Mouse (Mus musculus): ENCODE results near the gene Pacsin1. TPM values are rescaled to one million over a fixed set of nuclear protein-coding genes. Genes with fewer than 3 reads are reported as not detected.

Gene Pacsin1
- 100 to 1,000 TPM; 302 to 321 TPM for total RNA-seq (2021)

GRCm38 (mm10) chr17:27655089-27656010, at the start of gene Pacsin1:
Gene Pacsin1 (plus strand): TSS chr17:27655509.
- DNase-seq (ENCODE audit: extremely low spot score in 1 of 2, low spot score in 1 of 2): peak; percentile 59 to 68

DNA sequence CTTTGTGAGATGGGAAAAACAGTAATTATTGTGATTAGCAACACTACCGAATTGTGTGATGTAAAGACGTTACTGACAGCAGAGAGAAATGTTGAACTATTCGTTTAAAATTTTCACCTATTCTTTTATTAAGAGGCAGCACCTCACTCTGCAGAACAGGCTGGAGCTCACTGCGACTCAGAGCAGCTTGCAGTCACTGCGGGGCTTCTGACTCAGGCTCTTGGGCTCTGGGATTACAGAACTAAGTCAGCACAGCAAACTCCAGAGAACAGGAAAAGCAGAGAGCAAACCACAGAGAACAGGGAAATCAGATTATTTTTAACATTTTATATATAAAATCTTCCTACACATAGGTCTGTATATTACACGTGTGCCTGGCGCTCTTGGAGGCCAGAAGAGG, 45.7 kb upstream of the Pacsin1 start:
- no peak for DNase-seq (ENCODE audit: extremely low spot score in 1 of 2, low spot score in 1 of 2)

DNA sequence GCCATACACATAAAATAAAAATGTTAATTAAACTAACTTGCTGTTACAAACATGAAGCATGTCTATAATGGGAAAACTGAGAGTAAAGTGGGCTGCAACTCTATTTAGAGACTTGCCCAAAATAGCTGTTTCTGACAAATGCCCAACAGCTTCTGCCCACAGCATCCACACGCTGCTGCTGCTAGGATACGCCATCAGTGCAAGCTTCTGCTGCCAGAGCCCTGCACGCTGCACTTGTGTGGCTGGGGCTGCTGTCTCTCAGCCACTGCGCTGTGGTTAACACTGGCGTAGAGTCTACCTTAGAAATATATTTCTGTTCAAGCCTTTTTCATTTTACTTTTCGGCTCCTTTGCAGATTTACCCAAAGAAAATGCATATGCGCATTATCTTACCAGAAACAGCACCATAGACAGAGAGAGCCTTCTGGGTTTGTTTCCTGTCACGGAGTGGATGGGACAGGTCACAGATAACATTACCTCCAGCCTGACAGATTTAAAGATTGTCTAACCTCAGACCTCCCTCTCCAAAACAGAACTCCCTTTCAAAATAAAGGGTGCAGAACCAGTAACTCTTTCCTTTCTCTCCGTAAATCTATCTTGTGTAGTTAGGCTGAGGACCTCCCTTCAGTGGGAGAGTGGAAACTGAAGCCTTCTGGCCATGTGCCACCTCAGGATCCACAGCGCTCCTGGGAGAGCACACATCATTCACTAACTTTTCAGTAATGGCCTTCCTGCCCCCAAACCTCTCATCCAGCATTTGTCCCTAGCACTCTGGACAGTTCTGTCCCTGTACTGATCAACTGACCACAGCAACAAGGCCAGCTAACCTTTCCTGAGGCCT, 44.4 kb upstream of the Pacsin1 start:
- DNase-seq (ENCODE audit: extremely low spot score in 1 of 2, low spot score in 1 of 2): peak in 1 of 2 experiments; percentile 51

GRCm38 (mm10) chr17:27611519-27611884, 43.8 kb upstream of the Pacsin1 start:
- no peak for DNase-seq (ENCODE audit: extremely low spot score in 1 of 2, low spot score in 1 of 2)

DNA sequence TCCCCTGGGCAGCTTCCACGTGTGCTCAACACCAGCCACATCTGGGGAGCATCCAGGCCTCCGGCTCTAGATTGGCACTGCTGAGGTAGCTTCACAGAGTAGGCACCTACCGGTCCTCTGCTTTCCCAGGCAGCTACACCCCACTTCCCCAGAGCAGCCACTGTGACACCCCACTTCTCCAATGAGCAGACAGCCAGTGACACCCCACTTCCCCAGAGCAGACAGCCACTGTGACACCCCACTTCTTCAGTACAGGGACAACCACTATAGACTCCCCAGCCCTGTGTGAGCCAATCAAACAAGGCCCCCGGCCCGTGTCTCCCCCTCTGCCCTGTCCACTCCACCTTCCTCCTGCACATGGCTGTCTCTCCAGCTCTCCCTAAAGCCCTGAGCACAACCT, 43.3 kb upstream of the Pacsin1 start:
- no peak for DNase-seq (ENCODE audit: extremely low spot score in 1 of 2, low spot score in 1 of 2)

DNA sequence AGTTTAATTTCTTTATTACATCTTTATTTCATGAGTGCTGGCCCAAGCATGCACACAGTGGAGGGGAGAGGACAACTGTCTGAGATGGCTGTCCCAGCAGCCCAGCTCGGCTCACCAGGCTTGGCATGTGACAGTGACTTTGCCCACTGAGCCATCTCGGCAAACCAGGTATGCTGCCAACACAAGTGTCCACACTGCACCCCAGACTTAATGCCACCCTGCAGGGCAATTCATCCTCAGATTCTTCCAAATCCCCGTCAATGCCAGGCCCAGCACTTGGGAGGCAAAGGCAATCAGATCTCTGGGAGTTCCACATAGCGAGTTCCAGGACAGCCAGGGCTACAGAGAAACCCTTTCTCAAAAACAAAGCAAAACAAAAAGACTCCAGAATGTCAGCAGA, 42.3 kb upstream of the Pacsin1 start:
- no peak for DNase-seq (ENCODE audit: extremely low spot score in 1 of 2, low spot score in 1 of 2)

GRCm38 (mm10) chr17:27615388-27615787, 39.9 kb upstream of the Pacsin1 start:
- DNase-seq (ENCODE audit: extremely low spot score in 1 of 2, low spot score in 1 of 2): no peak

- DNase-seq (ENCODE audit: extremely low spot score in 1 of 2, low spot score in 1 of 2): no peak
Observed at GRCm38 (mm10) chr17:27621161-27621560, 34.1 kb upstream of the Pacsin1 start.

DNA sequence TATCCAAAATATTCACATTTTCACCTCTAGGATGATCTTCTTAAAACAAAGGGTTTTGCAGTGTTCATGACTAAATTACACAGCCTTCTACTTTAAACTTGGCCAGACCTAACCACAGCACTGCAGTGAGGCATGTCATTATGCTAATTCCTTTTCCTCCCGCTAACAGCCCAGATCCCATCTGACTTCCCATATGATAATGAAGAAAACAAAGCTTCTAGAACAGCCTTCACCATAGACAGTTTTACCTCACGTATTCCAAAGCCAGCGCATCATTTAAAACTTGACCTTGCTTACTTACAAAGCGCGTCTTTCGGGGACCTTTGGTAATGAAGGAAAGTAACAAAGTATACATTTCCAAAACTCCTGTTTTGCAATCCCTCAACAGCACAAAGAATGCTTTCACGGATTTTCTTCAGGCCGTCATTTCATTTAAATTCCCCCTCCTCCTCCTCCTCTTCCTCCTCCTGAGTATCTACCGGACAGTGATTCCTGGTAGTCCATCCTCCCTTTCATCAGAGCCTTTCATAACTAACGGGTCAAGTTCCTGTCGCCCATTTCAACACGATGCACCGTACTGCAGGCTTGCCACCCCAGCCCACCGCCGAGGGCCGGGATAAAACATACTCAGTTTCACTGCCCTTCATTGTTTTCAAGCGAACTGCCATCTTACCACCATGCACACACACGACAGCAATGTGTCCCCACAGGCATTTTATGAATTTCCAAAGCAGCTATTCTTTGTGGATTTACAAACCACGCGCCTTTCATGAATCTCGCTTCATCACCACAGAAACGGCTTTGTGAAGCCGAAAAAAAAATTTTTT, 33.4 kb upstream of the Pacsin1 start:
- DNase-seq (ENCODE audit: extremely low spot score in 1 of 2, low spot score in 1 of 2): no peak

DNA sequence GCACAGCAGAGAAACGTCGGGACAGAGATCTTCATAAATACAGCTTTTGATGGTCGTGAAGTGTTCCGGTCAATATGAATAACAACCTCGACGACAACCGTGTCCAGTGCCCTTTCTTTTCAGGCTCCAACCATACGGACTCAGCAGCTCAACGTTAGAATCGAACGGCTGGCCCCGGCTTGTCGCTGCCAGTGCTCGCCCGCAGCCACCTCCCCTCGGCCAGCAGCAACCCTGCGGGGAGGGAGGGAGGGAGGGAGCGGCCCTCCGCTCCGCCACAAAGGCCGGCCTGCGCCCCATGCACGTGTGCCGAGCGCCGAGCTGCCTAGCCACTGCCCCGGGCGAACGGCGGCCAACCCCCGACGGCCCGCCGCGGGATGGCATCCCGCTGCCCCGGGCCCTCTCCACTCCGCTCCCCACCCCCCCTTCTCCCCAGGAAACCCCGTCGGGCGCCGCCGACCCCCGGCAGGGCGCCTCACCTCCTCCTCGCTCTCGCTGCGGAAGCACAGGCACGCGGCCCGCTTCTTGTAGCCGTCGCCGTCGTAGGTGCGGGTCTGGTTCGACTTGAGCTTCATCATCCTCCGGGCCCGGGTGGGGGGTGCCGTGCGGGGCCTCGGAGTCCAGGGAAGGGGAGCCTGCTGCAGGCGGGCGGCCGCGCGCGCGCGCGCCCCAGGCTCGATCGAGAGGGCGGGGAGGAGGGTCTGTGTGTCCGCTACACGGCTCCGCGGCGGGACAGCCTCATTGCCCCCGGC, 32.5 kb upstream of the Pacsin1 start:
- peak in 1 of 2 experiments; percentile 42 for DNase-seq (ENCODE audit: extremely low spot score in 1 of 2, low spot score in 1 of 2)

DNA sequence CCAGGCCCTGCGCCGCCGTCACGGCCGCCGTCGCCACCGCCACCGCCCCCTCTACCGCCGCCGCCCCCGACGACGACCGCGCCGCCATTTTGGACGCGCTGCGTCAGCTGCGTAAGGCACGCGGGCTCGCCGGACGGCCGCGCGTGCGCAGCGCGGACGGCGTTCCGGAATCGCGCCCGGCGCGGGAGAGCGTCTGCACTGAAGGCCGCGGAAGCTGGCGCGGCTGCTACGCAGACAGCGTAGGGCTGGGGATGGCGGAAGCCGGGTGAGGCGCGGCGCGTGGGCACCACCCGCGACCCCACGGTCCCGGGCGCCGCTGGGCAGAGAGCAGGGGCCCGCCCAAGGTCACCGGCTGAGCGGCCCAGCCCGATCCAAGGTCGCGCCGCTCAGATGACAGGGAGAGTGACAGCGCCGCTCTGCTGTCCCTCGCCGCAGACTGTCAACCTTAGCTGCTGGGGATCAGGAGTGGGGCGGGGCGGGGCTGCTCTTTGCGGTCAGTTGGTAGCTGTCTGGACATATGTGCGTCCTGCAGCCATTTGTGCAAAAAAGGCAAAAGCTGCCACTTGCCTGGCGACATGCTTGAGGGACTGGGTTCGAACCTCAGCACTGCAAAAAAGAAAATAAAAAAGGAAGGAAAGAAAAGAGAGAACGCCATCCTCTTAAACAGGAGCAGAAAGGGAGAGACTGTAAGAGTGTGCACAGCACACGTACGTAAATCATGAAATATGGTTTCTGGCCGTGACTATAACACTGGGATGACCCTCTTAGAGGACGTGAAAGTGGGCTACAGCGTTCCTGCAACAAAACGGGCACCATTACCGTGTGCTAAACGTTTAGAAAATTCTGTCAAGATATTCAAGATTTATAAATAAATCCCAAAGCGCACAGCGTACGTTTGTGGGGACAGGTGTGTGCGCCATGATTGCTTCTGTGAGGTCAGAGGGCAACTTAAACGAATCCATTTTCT, 31.7 kb upstream of the Pacsin1 start, which contains the start of gene Nudt3:
Nudt3 (minus strand) TSS at position 136 of the 967 bp plus-strand sequence.
- DNase-seq (ENCODE audit: extremely low spot score in 1 of 2, low spot score in 1 of 2): peak; percentile 79 to 88

- DNase-seq (ENCODE audit: extremely low spot score in 1 of 2, low spot score in 1 of 2): no peak
Observed at GRCm38 (mm10) chr17:27625455-27626251, 29.7 kb upstream of the Pacsin1 start.

- no peak for DNase-seq (ENCODE audit: extremely low spot score in 1 of 2, low spot score in 1 of 2)
Observed at GRCm38 (mm10) chr17:27626681-27627080, 28.6 kb upstream of the Pacsin1 start.

GRCm38 (mm10) chr17:27627451-27627850, 27.9 kb upstream of the Pacsin1 start:
- no peak for DNase-seq (ENCODE audit: extremely low spot score in 1 of 2, low spot score in 1 of 2)

DNA sequence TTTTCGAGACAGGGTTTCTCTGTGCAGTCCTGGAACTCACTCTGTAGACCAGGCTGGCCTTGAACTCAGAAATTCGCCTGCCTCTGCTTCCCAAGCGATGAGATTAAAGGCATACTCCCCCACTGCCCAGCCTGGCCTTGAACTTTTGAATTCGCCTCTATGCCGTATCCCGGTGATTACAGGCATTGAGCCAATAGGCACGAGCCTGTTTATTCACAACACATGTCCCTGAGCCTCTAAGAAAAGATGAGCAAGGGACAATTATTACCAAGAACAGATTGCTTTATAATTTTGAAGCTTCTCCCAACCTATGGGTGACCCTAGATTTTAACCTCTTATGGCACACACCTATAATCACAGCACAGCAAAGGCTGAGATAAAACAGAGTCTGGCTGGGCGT, 26.9 kb upstream of the Pacsin1 start:
- no peak for DNase-seq (ENCODE audit: extremely low spot score in 1 of 2, low spot score in 1 of 2)

DNA sequence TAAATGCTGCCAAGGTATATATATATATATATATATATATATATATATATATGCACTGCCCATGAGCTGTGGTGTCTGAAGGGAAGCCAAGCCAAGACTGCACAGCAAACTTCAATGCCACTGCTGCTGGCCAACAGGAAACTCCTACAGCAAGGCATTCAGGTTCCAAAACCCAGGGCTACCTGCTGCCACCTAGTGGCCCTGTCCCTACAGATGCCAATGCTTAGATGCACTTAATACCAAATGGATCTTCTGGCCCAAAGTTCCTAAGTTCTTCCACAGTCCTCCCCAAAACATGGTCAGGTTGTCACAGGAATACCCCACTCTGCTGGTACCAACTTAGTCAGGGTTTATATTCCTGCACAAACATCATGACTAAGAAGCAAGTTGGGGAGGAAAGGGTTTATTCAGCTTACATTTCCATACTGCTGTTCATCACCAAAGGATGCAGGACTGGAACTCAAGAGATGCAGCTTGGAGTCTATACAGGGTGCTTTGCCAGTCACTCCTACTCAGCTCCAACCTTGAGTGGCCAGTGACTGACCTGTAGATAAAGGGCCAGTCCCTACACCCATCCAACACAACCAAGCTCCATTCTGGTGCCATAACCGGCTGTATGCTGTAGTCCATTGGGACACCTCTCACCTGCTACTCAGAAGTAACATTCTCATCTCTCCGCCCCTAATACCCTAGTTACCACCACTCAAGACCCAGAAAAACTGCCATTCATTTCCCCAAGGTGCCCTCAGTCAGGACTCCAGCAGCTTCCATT, 25.9 kb upstream of the Pacsin1 start:
- DNase-seq (ENCODE audit: extremely low spot score in 1 of 2, low spot score in 1 of 2): peak; percentile 62 to 89

Data from layer of hippocampus, postnatal 25 days (tissue).